Mouse (Mus musculus) bone marrow macrophage, adult 2 months (primary cell): ENCODE measurements around the gene Oscar. TPM values are rescaled to one million over a fixed set of nuclear protein-coding genes. Genes with fewer than 3 reads are reported as not detected.
"Not testable (repeated sequence)": the region's sequence is repeated elsewhere in the genome, so short reads cannot be mapped to it uniquely, and the experiment has no call there.

Experiments
- H3K27ac ChIP-seq: 2 replicates; pipeline ENCODE4 v1.5.1; 2012; ENCODE audit warnings: low read depth, low read length; ENCODE audit not compliant: insufficient read depth
- H3K4me1 ChIP-seq: 2 replicates; pipeline ENCODE4 v1.6.1; 2012; ENCODE audit warnings: low read length; ENCODE audit not compliant: control insufficient read depth, insufficient read depth
- H3K4me3 ChIP-seq: 2 replicates; pipeline ENCODE4 v1.5.1; 2012; ENCODE audit warnings: mild to moderate bottlenecking, low read length, moderate library complexity; ENCODE audit not compliant: insufficient read depth
- CTCF ChIP-seq: IDR thresholded peaks from 2 replicates; pipeline ENCODE4 v1.5.1; 2012; ENCODE audit warnings: low read depth, mild to moderate bottlenecking, low read length, moderate library complexity
- POLR2A ChIP-seq: IDR thresholded peaks from 2 replicates; pipeline ENCODE4 v1.6.1; 2012; ENCODE audit warnings: mild to moderate bottlenecking, low read depth, low read length, borderline replicate concordance
- polyA plus RNA-seq: library from polyadenylated mRNA; stranded (reverse); fragments of >200 nt; gene quantifications from 2 replicates; pipeline ENCODE4 v1.2.4, GENCODE M21; 2012; ENCODE audit not compliant: missing spikeins, insufficient read depth, insufficient read length

Gene Oscar
- polyA plus RNA-seq, 1 experiment = not detected

DNA sequence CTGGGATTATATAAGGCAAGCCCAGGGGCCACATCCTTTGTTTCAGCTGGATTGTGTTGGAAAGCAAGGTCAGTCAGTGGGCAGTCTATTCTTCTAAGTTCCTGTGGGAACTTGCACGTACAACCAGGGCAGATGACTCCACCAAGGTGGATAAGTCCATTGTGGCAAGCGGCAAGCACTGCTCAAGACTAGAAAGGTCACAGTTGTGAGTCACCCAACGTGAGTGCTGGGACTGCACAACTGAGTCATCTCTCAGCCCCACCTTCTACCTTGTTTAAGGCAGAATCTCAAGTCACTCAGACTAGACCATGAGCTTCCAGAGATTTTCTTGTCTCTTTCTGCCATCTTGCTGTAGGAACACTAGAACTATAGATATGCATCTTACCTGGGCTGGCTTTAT is 25.4 kb downstream of the Oscar start:
- TF ChIP-seq POLR2A (no peak), CTCF (no peak)
- H3K4me1 ChIP-seq = no peaks in the 10 kb centered on the region
- H3K4me3 ChIP-seq = no peak overlapping the region
- no peak overlapping the region for H3K27ac ChIP-seq

GRCm38 (mm10) chr7:3587292-3587691 is 28.7 kb downstream of the Oscar start:
- Histone ChIP-seq H3K4me3 (no peak overlapping the region), H3K27ac (no peak overlapping the region), H3K4me1 (no peaks in the 10 kb centered on the region)
- TF ChIP-seq POLR2A = no peak
- no peak for TF ChIP-seq CTCF

GRCm38 (mm10) chr7:3586255-3586654 is 29.7 kb downstream of the Oscar start:
- Histone ChIP-seq H3K27ac (no peak overlapping the region), H3K4me3 (no peak overlapping the region), H3K4me1 (no peaks in the 10 kb centered on the region)
- TF ChIP-seq POLR2A = no peak
- TF ChIP-seq CTCF = no peak

DNA sequence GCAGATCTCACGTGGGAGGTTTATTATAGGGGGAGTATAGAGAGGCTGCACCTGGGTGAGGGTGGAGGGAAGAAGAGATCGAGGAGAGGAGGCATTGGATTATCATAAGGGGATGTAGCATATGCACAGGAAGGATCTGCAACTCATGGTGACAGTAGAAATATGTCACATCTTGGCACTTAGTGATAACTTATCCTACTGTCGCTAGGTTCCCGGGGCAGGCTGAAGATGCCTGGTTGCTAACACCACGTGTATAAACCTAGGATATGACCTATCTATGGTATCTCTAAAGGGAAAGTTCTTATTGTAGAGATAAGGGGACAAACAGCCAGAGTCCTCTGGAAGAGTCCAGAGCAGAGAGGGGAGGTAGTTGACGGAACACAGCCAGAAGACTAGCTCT is 30.2 kb downstream of the Oscar start:
- TF ChIP-seq CTCF (no peak), POLR2A (no peak)
- H3K4me3 ChIP-seq = no peak overlapping the region
- H3K4me1 ChIP-seq = no peaks in the 10 kb centered on the region
- no peak overlapping the region for H3K27ac ChIP-seq

- Histone ChIP-seq H3K4me1 (no peaks in the 10 kb centered on the region), H3K27ac (no peak overlapping the region), H3K4me3 (no peak overlapping the region)
- TF ChIP-seq POLR2A (no peak), CTCF (no peak)
Observed at GRCm38 (mm10) chr7:3580029-3580428, 35.9 kb downstream of the Oscar start.

GRCm38 (mm10) chr7:3578952-3579546 is 36.9 kb downstream of the Oscar start:
- H3K4me3 ChIP-seq = no peak overlapping the region
- no peak overlapping the region for H3K27ac ChIP-seq
- H3K4me1 ChIP-seq = no peaks in the 10 kb centered on the region
- TF ChIP-seq POLR2A = no peak
- TF ChIP-seq CTCF = no peak

GRCm38 (mm10) chr7:3578196-3578595 is 37.8 kb downstream of the Oscar start:
- Histone ChIP-seq H3K27ac (no peak overlapping the region), H3K4me1 (no peaks in the 10 kb centered on the region), H3K4me3 (no peak overlapping the region)
- no peak for TF ChIP-seq CTCF
- no peak for TF ChIP-seq POLR2A

DNA sequence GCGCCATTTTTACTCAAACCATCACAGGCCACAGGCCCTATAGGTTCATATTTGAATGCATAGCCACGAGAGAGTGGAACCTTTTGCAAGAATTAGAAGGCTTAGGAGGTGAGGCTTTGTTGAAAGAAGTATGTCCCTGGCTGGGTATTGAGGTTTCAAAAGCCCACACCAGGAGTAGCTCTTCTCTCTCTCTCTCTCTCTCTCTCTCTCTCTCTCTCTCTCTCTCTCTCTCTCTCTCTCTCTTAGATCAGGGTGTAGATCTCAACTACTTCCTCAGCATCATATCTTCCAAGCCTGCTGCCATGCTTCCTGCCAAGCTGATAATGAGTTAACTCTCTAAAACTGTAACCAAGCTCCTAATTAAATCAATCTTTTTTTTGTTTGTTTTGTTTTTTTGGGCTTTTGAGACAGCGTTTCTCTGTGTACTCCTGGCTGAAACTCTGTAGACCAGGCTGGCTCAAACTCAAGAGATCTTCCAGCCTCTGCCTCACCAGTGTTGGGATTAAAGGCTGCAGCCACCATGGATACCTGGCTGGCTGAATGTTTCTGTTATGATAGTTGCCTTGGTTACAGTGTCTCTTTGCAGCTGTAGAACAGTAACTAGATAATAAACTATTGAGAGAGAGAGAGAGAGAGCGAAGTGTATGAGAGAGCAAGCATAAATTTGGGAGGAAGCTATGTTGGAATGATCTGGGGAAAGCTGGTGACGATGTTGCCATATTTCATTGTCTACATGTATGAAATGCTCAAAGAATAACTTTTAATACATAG is 39.4 kb downstream of the Oscar start:
- Histone ChIP-seq H3K27ac (no peak overlapping the region), H3K4me3 (no peak overlapping the region), H3K4me1 (no peaks in the 10 kb centered on the region)
- TF ChIP-seq CTCF = no peak
- no peak for TF ChIP-seq POLR2A

DNA sequence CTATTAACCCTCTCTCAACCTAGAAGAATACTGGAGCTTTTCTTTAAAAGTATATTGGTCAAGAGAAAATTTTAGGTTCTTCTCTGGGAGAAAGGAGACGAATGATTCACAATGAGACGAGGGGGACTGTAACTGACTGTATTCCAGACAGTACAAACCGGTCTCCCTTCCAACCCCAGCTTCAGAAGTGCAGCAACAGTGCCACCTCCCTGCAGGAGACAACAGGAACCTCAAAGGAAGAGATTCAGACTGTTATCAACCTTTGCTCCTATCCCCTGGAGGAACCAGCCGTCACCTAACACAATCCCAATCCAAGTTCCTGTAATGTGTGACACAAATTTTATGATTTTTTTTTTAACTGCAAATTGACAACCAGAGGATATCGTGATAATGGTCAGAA is 41.7 kb downstream of the Oscar start:
- TF ChIP-seq CTCF (no peak), POLR2A (no peak)
- Histone ChIP-seq H3K4me1 (no peaks in the 10 kb centered on the region), H3K27ac (no peak overlapping the region), H3K4me3 (no peak overlapping the region)

DNA sequence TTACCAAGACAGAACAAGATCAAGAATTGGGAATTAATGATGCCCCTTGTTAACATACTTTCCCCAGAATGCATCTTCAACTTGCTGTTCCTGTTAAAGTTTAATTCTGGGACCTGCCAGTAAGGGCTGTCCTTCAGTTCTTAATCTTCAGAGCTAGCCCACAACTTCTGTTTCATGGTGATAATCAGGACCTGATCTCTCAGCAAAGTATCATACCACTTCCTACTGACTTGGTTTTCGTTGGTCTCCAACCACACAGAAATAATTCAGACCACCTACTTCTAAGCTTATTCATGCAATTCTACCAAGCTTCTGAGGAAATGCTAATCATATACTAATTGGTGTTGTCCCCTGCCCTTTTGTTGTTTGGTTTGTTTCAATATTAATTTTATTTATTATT is 44.1 kb downstream of the Oscar start:
- no peak for TF ChIP-seq POLR2A
- TF ChIP-seq CTCF = no peak

GRCm38 (mm10) chr7:3570580-3570979 is 45.4 kb downstream of the Oscar start:
- H3K27ac ChIP-seq, H3K4me1 ChIP-seq, H3K4me3 ChIP-seq: not testable (repeated sequence)

More for the DNA sequence above, 44.1 kb downstream of the Oscar start:
- Histone ChIP-seq H3K4me1 (no peaks in the 10 kb centered on the region), H3K27ac (no peak overlapping the region), H3K4me3 (no peak overlapping the region)
